1 mouse cellular context compared by ENCODE assay signal in the genomic region with DNA sequence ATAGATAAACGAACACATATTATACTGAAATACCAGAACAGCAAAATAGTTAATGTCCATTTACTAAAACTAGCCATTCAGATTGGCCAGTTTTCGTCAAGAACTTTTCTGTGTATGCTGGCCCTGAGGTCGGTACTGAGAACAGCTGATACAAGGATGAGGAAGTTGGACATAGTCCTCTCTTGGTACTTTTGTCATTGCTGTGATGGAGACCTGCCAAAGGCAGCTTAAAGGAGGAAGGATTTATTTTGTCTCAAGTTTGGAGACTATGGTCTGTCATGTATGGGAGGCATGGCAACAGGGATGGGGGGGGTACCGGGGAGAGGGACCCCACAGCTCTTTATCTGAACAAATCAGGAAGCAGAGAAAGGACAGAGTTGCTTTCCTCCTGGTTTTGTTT.
A peak's percentile ranks its signal among the peaks of the same experiment; 100 is the strongest.
TF ChIP-seq lines count a peak whose summit lies in the region.

No protein-coding gene starts in this region.

TF ChIP-seq in MEL, 35 proteins besides CTCF, POLR2A, EP300 and RAD21 (continued from another document):
- 0 out of 2 replicates have a peak, but pooled peaks have one; percentile 12 for TF ChIP-seq MYC (IDR thresholded peaks at IDR 0.05; ENCODE audit: low read depth, low read length)
- TF ChIP-seq NELFE (IDR thresholded peaks at IDR 0.05; ENCODE audit: low read depth, low read length): no peak
- TF ChIP-seq HCFC1 (IDR thresholded peaks at IDR 0.05; ENCODE audit: low read depth, low read length): no peak
- no peak for TF ChIP-seq MAFK (IDR thresholded peaks at IDR 0.05; ENCODE audit: borderline replicate concordance, low read depth, low read length)
- TF ChIP-seq RCOR1 (IDR thresholded peaks at IDR 0.05; ENCODE audit: low read depth, low read length): peak; percentile 78; the same call in 1 of the 2 replicates
- 0 out of 2 replicates have a peak, but pooled peaks have one; percentile 18 for TF ChIP-seq GATA1 (IDR thresholded peaks at IDR 0.05; ENCODE audit: low read depth, low read length)
- no peak for TF ChIP-seq CHD2 (IDR thresholded peaks at IDR 0.05; ENCODE audit: low read length)
- TF ChIP-seq ZKSCAN1 (IDR thresholded peaks at IDR 0.05; ENCODE audit: low read depth, low read length): no peak
- TF ChIP-seq TCF12 (IDR thresholded peaks at IDR 0.05; ENCODE audit: low read depth, low read length): 0 out of 2 replicates have a peak, but pooled peaks have one; percentile 16
- no peak for TF ChIP-seq ZC3H11A (IDR thresholded peaks at IDR 0.05; ENCODE audit: low read depth, low read length)
- TF ChIP-seq UBTF (IDR thresholded peaks at IDR 0.05; ENCODE audit: borderline replicate concordance, insufficient read depth, low read depth, low read length): no peak
- TF ChIP-seq MEF2A (IDR thresholded peaks at IDR 0.05; ENCODE audit: extremely low read depth, insufficient replicate concordance, low read depth, low read length, poor library complexity, severe bottlenecking): no peak
- no peak for TF ChIP-seq TAL1 (IDR thresholded peaks at IDR 0.05; ENCODE audit: low read length)
- TF ChIP-seq MYB (IDR thresholded peaks at IDR 0.05; ENCODE audit: low read depth, low read length): no peak
- TF ChIP-seq JUND (IDR thresholded peaks at IDR 0.05; ENCODE audit: low read depth, low read length): no peak
- no peak for TF ChIP-seq SMC3 (IDR thresholded peaks at IDR 0.05; ENCODE audit: low read depth, low read length)
- TF ChIP-seq MAZ (IDR thresholded peaks at IDR 0.05; ENCODE audit: low read depth, low read length): no peak
- no peak for TF ChIP-seq GABPA (IDR thresholded peaks at IDR 0.05; ENCODE audit: low read depth, low read length)
- peak; percentile 85 for TF ChIP-seq ETS1 (IDR thresholded peaks at IDR 0.05; ENCODE audit: low read depth, low read length)
- no peak for TF ChIP-seq TBP (IDR thresholded peaks at IDR 0.05; ENCODE audit: low read depth, low read length)
